Mouse (Mus musculus): ENCODE results near the gene Fto. TPM values are rescaled to one million over a fixed set of nuclear protein-coding genes. Genes with fewer than 3 reads are reported as not detected.
A peak's percentile ranks its signal among the peaks of the same experiment; 100 is the strongest.

The Fto gene
- polyA plus RNA-seq, 1 experiment from 2014 or later, result 16.8 TPM

DNA sequence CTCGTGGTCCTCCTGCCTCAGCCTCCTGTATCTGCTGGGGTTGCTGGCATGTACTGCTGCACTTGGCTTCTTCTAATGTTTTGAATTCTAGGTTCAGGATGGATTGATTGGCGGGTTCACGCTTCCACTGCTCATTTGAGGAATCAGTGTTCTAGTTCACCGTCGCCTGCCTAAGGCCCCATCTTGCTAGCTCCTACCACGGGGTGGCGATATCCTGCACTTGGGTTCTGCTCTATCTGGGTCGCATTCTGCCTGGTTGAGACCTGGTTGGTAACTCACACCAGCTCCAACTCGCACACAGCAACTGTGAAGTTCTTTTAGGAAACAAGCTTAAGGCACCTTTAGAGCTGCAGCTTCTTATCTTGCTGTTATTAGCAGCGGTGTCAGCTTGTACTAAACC lies 33.8 kb downstream of the Fto start:
- Histone ChIP-seq H3K36me3 (replicated peaks) (no peaks in the 10 kb centered on the region), H3K9me3 (replicated peaks) (no peaks in the 10 kb centered on the region), H3K27ac (replicated peaks) (no peak overlapping the region), H3K4me2 (no peak overlapping the region), H3K4me1 (replicated peaks) (peaks cover 29% of the 10 kb centered on the region), H3K27me3 (no peaks in the 10 kb centered on the region), H3K4me3 (replicated peaks) (no peak overlapping the region), H3K9ac (no peak overlapping the region)
- ATAC-seq (ENCODE audit: insufficient read depth), result no peak
- WGBS (ENCODE audit: insufficient replicate concordance), result 64% methylated on average over 10 of the region's 10 CpGs

GRCm38 (mm10) chr8:91347595-91347994 lies 34.3 kb downstream of the Fto start:
- WGBS (ENCODE audit: insufficient replicate concordance), result 71% methylated on average over 6 of the region's 6 CpGs

GRCm38 (mm10) chr8:91349816-91350215 lies 36.5 kb downstream of the Fto start:
- no peak overlapping the region for H3K4me2 ChIP-seq
- 74% methylated on average over 7 of the region's 7 CpGs for WGBS (ENCODE audit: insufficient replicate concordance)
- no peak overlapping the region for H3K9ac ChIP-seq
- H3K27ac ChIP-seq (replicated peaks), result no peak overlapping the region
- no peaks in the 10 kb centered on the region for H3K9me3 ChIP-seq (replicated peaks)
- ATAC-seq (ENCODE audit: insufficient read depth), result no peak
- H3K4me1 ChIP-seq (replicated peaks), result peaks cover 33% of the 10 kb centered on the region
- no peaks in the 10 kb centered on the region for H3K36me3 ChIP-seq (replicated peaks)
- no peak overlapping the region for H3K4me3 ChIP-seq (replicated peaks)
- no peaks in the 10 kb centered on the region for H3K27me3 ChIP-seq

More at GRCm38 (mm10) chr8:91347595-91347994, 34.3 kb downstream of the Fto start:
- Histone ChIP-seq H3K9me3 (replicated peaks) (no peaks in the 10 kb centered on the region), H3K36me3 (replicated peaks) (no peaks in the 10 kb centered on the region), H3K27ac (replicated peaks) (no peak overlapping the region), H3K4me2 (no peak overlapping the region), H3K4me3 (replicated peaks) (no peak overlapping the region), H3K27me3 (no peaks in the 10 kb centered on the region), H3K9ac (no peak overlapping the region), H3K4me1 (replicated peaks) (peaks cover 30% of the 10 kb centered on the region)
- no peak for ATAC-seq (ENCODE audit: insufficient read depth)

DNA sequence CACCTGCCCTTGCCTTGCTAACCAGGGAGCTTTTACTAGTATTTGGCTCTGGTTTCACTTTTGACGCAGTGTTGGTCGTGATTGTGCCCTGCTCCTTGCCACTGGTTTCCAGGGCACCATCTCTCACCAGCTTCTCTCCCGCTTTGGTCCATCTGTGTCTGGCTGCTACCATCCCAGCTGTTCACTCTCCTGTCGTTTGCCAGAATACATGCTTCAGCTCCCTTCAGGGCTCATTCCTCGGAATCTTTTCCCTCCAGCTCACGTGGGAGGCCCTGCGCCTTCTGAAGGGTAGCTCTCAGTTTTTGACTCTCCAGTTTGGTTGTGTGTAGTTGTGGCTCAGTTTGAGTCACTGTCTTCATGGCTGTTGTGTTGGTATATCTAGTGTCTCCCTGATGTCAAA lies 37.3 kb downstream of the Fto start:
- Histone ChIP-seq H3K27ac (replicated peaks) (no peak overlapping the region), H3K4me1 (replicated peaks) (peaks cover 33% of the 10 kb centered on the region), H3K9ac (no peak overlapping the region), H3K27me3 (no peaks in the 10 kb centered on the region), H3K4me3 (replicated peaks) (no peak overlapping the region), H3K36me3 (replicated peaks) (no peaks in the 10 kb centered on the region), H3K4me2 (no peak overlapping the region), H3K9me3 (replicated peaks) (no peaks in the 10 kb centered on the region)
- WGBS (ENCODE audit: insufficient replicate concordance), result 78% methylated on average over 7 of the region's 7 CpGs
- no peak for ATAC-seq (ENCODE audit: insufficient read depth)

GRCm38 (mm10) chr8:91352598-91352997 lies 39.3 kb downstream of the Fto start:
- Histone ChIP-seq H3K27ac (replicated peaks) (no peak overlapping the region), H3K9me3 (replicated peaks) (no peaks in the 10 kb centered on the region), H3K9ac (no peak overlapping the region), H3K4me3 (replicated peaks) (no peak overlapping the region), H3K27me3 (no peaks in the 10 kb centered on the region), H3K4me1 (replicated peaks) (peaks cover 30% of the 10 kb centered on the region), H3K36me3 (replicated peaks) (no peaks in the 10 kb centered on the region), H3K4me2 (no peak overlapping the region)
- WGBS (ENCODE audit: insufficient replicate concordance), result 43% methylated on average over 3 of the region's 3 CpGs
- ATAC-seq (ENCODE audit: insufficient read depth), result peak; percentile 59; the same call in 1 of the 2 replicates

GRCm38 (mm10) chr8:91353062-91353461 lies 39.7 kb downstream of the Fto start:
- H3K27me3 ChIP-seq, result no peaks in the 10 kb centered on the region
- peak; percentile 61; the same call in 1 of the 2 replicates for ATAC-seq (ENCODE audit: insufficient read depth)
- no peaks in the 10 kb centered on the region for H3K36me3 ChIP-seq (replicated peaks)
- no peak overlapping the region for H3K9ac ChIP-seq
- H3K4me3 ChIP-seq (replicated peaks), result no peak overlapping the region
- peaks cover 32% of the 10 kb centered on the region for H3K4me1 ChIP-seq (replicated peaks)
- WGBS (ENCODE audit: insufficient replicate concordance), result 64% methylated on average over 5 of the region's 5 CpGs
- H3K9me3 ChIP-seq (replicated peaks), result no peaks in the 10 kb centered on the region
- no peak overlapping the region for H3K4me2 ChIP-seq
- no peak overlapping the region for H3K27ac ChIP-seq (replicated peaks)

GRCm38 (mm10) chr8:91353907-91354306 lies 40.6 kb downstream of the Fto start:
- WGBS (ENCODE audit: insufficient replicate concordance), result 80% methylated on average over 4 of the region's 4 CpGs

DNA sequence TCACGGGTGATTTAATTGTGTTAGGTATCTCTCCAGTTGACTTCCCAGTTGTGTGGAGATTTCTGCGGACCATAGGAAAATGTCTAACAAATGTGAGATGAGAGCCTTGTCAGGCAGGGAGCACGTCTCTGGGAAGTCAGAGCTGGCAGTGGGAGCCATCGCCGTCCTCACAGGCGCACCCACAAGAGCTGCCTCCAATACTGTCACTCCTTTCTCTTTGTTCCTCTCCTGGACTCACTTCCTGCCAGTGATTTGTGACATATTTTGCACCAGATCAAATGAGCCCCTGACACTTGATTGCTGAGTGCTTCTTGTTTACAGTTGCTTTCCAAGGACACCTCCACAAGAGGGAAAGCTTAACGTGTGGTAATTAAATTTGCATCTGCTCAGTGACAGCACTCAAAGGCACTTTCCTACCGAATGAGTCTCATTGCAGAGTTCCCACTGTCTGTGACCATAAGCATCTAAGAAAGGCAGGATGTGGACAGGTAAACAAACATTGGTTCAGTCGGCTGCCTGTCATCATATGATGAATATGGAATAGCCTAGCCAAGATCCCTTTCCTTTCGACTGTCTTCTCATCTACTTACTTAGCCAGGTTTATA lies 42.1 kb downstream of the Fto start:
- Histone ChIP-seq H3K9ac (no peak overlapping the region), H3K9me3 (replicated peaks) (no peaks in the 10 kb centered on the region), H3K4me1 (replicated peaks) (peaks cover 28% of the 10 kb centered on the region), H3K36me3 (replicated peaks) (no peaks in the 10 kb centered on the region), H3K27ac (replicated peaks) (no peak overlapping the region), H3K4me2 (no peak overlapping the region), H3K27me3 (no peaks in the 10 kb centered on the region), H3K4me3 (replicated peaks) (no peak overlapping the region)
- 62% methylated on average over 10 of the region's 10 CpGs for WGBS (ENCODE audit: insufficient replicate concordance)
- ATAC-seq (ENCODE audit: insufficient read depth), result no peak

More at GRCm38 (mm10) chr8:91353907-91354306, 40.6 kb downstream of the Fto start:
- no peak overlapping the region for H3K27ac ChIP-seq (replicated peaks)
- H3K27me3 ChIP-seq, result no peaks in the 10 kb centered on the region
- no peak for ATAC-seq (ENCODE audit: insufficient read depth)
- no peak overlapping the region for H3K9ac ChIP-seq
- peaks cover 33% of the 10 kb centered on the region for H3K4me1 ChIP-seq (replicated peaks)
- H3K36me3 ChIP-seq (replicated peaks), result no peaks in the 10 kb centered on the region
- no peaks in the 10 kb centered on the region for H3K9me3 ChIP-seq (replicated peaks)
- H3K4me2 ChIP-seq, result no peak overlapping the region
- no peak overlapping the region for H3K4me3 ChIP-seq (replicated peaks)

GRCm38 (mm10) chr8:91355956-91356699 lies 42.8 kb downstream of the Fto start:
- H3K9ac ChIP-seq, result no peak overlapping the region
- ATAC-seq (ENCODE audit: insufficient read depth), result no peak
- H3K4me3 ChIP-seq (replicated peaks), result no peak overlapping the region
- no peaks in the 10 kb centered on the region for H3K27me3 ChIP-seq
- H3K4me2 ChIP-seq, result no peak overlapping the region
- WGBS (ENCODE audit: insufficient replicate concordance), result 80% methylated on average over 11 of the region's 11 CpGs
- no peaks in the 10 kb centered on the region for H3K36me3 ChIP-seq (replicated peaks)
- no peaks in the 10 kb centered on the region for H3K9me3 ChIP-seq (replicated peaks)
- peaks cover 25% of the 10 kb centered on the region for H3K4me1 ChIP-seq (replicated peaks)
- H3K27ac ChIP-seq (replicated peaks), result no peak overlapping the region

- WGBS (ENCODE audit: insufficient replicate concordance), result 44% methylated on average over 4 of the region's 4 CpGs
Measured at GRCm38 (mm10) chr8:91357493-91358014, 44.2 kb downstream of the Fto start.

GRCm38 (mm10) chr8:91358016-91358415 lies 44.7 kb downstream of the Fto start:
- WGBS (ENCODE audit: insufficient replicate concordance), result 54% methylated on average over 5 of the region's 5 CpGs
- Histone ChIP-seq H3K9me3 (replicated peaks) (no peaks in the 10 kb centered on the region), H3K36me3 (replicated peaks) (no peaks in the 10 kb centered on the region), H3K27me3 (no peaks in the 10 kb centered on the region), H3K9ac (no peak overlapping the region), H3K4me3 (replicated peaks) (no peak overlapping the region), H3K4me2 (no peak overlapping the region), H3K4me1 (replicated peaks) (peaks cover 15% of the 10 kb centered on the region), H3K27ac (replicated peaks) (no peak overlapping the region)
- ATAC-seq (ENCODE audit: insufficient read depth), result no peak

More at GRCm38 (mm10) chr8:91357493-91358014, 44.2 kb downstream of the Fto start:
- no peak for ATAC-seq (ENCODE audit: insufficient read depth)
- H3K9me3 ChIP-seq (replicated peaks), result no peaks in the 10 kb centered on the region
- H3K4me3 ChIP-seq (replicated peaks), result no peak overlapping the region
- peaks cover 19% of the 10 kb centered on the region for H3K4me1 ChIP-seq (replicated peaks)
- no peaks in the 10 kb centered on the region for H3K27me3 ChIP-seq
- H3K4me2 ChIP-seq, result no peak overlapping the region
- H3K36me3 ChIP-seq (replicated peaks), result no peaks in the 10 kb centered on the region
- no peak overlapping the region for H3K27ac ChIP-seq (replicated peaks)
- H3K9ac ChIP-seq, result no peak overlapping the region

All from liver, embryonic 15.5 days (tissue).